Mouse (Mus musculus): Measurements from ENCODE around the gene Zfp148.
A peak's percentile ranks its signal among the peaks of the same experiment; 100 is the strongest.
"Not testable (repeated sequence)": the region's sequence is repeated elsewhere in the genome, so short reads cannot be mapped to it uniquely, and the experiment has no call there.

Gene Zfp148

GRCm38 (mm10) chr16:33381614-33382245 is 1.1 kb downstream of the Zfp148 start:
- DNase-seq (ENCODE audit: low spot score): no peak

DNA sequence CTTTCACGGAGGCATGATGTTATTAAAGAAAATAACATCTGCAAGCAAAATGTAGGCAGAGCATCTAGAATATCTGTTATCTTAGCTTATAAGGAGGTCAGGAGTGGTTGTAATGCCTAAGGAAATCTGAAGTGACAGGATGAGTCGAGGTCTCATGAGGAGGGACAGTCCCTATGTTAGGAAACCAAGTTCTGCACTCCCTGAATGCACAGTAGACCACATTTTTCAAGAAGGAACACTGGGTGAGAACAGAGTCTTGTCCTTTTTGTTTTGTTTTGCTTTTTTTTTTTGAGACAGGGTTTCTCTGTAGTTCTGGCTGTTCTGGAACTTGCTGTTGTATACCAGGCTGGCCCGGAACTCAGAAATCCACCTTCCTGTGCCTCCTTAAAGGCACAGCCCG is 1.7 kb downstream of the Zfp148 start:
- peak; percentile 5 for DNase-seq (ENCODE audit: low spot score)

DNA sequence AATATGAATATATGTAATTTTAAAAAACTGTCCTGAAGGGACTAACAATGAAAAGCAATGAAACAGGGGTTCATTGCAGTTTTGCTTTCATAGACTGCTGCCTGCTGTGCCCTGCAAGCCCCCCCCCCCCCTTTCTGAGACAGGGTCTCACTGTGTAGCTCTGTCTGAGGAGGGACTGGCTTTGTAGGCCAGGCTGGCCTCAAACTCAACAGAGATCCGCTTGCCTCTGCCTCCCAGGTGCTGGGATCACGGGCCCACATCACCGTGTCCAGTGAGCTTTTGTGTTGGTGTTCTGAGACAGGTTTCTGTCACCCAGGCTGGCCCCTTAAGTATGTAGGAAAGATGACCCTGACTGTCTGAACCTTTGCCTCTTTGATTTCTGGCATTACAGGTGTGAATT is 2.9 kb downstream of the Zfp148 start:
- DNase-seq (ENCODE audit: low spot score): no peak

DNA sequence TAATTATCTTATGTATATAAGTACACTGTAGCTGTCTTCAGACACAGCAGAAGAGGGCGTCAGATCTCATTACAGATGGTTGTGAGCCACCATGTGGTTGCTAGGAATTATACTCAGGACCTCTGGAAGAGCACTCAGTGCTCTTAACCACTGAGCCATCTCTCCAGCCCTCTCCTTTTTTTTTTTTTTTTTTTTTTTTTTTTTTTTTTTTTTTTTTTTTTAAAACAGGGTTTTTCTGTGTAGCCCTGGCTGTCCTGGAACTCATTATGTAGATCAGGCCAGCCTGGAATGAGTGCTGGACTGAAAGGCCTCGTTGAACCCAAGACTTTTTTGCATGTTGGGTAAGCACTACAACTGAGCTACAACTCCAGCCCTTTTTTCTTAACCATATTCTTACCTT is 3.4 kb downstream of the Zfp148 start:
- not testable (repeated sequence) for DNase-seq (ENCODE audit: low spot score)

DNA sequence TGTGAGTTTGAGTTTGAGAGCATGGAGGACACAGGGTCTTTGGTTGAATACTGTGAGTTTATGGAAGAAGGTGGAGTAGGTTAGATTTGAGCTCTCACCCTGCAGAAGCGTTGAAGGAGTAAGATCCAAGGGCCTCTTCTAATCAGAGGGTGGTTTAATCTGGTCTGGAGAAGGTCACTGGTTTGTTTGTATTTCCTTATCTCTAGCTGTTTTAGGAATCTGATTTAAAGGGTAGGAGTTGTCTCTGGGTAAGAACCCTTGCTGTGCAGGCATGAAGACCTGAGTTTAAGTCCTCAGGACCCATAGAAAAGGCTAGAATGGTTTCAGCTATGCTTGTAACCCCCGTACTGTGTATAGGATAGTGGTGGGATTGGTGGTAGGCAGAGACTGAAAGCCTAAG is 6.4 kb downstream of the Zfp148 start:
- DNase-seq (ENCODE audit: low spot score): no peak

DNA sequence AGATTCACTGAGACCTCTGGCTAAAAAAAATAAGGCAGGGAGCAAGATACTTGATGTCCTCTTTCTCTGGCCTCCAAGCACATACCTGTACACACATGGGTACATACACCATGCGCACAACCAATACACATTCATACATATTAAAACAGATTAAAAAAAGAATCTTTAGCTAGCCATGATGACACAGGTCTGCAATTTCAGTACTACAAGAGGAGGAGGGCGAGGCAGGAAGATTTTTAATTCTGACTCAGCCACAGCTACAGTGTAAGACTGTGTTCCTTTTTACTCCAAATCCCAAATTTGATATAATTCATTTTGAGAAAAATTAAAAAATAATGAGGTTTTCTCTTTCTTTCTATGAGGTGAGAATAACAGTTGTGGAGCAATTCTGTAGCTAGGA is 6.8 kb downstream of the Zfp148 start:
- no peak for DNase-seq (ENCODE audit: low spot score)

- peak; percentile 84 for DNase-seq (ENCODE audit: low spot score)
Observed at GRCm38 (mm10) chr16:33399913-33400782, 19.5 kb downstream of the Zfp148 start.

DNA sequence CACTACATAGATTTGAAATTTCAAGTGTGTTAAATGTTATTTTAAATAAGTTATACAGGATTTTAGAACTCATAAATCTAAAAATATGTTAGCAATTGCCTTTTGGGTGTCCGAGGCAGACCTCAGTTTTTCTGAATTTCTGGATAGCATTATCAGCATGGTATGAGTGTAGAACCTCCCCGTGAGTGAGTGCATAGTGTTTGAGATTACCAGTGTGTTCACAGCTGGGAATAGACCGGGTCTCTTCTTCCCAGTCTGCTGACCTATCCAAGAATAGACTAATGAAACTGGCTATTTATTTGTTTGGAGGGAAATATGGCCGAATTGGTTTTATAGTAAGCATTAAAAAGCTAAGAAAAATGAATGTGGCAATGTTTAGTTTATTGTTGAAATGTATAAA is 20.3 kb downstream of the Zfp148 start:
- DNase-seq (ENCODE audit: low spot score): no peak

- no peak for DNase-seq (ENCODE audit: low spot score)
Observed at GRCm38 (mm10) chr16:33403258-33403657, 22.6 kb downstream of the Zfp148 start.

DNA sequence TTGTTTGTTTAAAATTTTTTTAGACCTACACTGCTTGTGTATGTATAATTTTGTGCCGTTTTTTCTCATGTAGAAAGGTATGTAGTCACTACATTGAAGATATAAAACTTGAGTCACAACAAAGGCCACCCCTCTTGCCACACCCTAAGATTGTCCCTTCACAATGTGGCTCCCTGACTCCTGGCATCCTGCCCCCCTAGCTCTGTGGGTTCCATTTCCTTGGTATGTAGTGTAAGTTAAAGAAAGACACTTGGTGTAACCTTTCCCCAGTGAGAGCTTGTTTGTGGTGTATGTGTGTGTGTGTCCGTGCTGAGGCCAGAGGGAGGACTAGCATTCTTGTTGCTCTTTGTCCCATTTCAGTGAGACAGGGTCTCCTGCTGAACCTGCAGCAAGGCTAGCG is 23.4 kb downstream of the Zfp148 start:
- peak; percentile 22 for DNase-seq (ENCODE audit: low spot score)

GRCm38 (mm10) chr16:33405487-33405886 is 24.9 kb downstream of the Zfp148 start:
- DNase-seq (ENCODE audit: low spot score): no peak

GRCm38 (mm10) chr16:33410151-33410550 is 29.5 kb downstream of the Zfp148 start:
- DNase-seq (ENCODE audit: low spot score): no peak

GRCm38 (mm10) chr16:33410605-33411004 is 30.0 kb downstream of the Zfp148 start:
- no peak for DNase-seq (ENCODE audit: low spot score)

- no peak for DNase-seq (ENCODE audit: low spot score)
Observed at GRCm38 (mm10) chr16:33414191-33414590, 33.6 kb downstream of the Zfp148 start.

- DNase-seq (ENCODE audit: low spot score): no peak
Observed at GRCm38 (mm10) chr16:33415607-33416006, 35.0 kb downstream of the Zfp148 start.

DNA sequence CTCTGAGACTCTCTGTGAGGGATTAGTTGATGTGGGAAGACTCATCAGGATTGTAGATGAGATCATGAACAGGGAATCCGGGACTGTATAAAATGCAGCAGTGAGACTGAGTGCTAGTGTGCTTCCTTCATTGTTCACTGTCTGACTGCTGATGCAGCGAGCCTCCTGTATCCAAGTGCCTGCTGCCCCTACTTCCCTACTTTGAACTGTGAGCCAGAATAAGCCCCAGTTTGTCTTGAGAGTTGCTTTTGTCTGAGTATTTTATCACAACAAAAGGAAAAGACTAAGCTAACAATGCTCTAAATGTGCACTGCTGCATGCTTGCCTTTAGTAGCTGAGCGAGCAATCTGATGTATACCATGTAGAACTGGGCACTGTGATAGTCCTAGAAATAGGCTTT is 47.7 kb downstream of the Zfp148 start:
- DNase-seq (ENCODE audit: low spot score): no peak

DNA sequence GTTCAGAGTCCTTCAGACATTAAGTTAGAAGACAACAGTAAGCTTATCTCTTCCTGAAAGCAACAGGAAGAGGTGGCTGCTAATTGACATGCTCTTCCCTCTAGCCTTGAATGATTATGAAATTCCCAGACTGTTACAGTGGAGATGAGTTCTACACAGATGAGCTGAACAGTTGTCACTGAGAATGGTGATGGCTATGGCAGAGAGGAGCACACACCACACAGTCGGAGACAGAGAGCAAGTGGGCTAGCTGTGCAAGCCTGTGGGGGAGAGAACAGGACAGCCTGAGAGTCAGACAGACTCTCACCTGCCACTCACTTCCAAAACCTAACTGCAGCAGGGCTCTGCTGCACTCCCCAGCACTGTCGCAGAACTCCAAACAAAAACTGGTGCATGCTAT is 51.0 kb downstream of the Zfp148 start:
- no peak for DNase-seq (ENCODE audit: low spot score)

- DNase-seq (ENCODE audit: low spot score): no peak
Observed at GRCm38 (mm10) chr16:33441065-33441464, 60.4 kb downstream of the Zfp148 start.

DNA sequence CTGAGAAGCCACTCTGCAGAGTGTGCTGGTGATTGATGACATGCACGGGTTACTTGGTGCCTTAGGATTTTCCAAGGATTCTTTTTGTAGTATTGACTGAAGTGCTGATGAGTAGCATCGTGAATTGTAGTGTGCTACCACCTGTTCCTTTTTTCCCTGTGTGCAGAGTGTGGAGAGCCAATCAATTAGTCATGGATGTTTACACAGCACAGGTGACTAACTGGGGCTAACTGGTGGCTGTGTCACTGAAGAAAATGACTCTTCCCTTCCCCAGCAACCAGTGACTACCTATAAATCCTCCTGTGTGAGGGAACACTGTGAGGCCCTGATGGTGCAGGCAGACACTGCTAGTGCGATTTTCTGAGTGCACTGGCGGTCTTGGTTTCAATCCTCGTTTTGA is 66.2 kb downstream of the Zfp148 start:
- no peak for DNase-seq (ENCODE audit: low spot score)

DNA sequence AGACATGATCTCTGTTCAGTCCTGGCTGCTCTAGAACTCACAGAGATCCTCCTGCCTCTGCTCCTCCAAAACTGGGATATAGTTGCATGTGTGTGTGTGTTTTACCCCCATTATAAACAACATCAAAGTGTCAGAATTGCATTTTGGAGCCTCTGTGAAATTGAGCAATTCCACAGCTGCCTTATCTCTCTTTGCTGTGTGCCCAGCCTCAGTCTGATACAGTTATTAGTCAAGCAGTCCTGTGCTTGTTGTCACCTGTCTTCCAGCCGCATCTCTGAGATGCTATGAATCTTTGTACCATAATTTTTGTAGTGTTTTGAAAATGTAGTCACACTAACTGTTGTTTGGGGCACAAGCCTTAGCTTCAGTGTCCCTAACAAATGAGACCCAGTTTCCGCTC is 73.2 kb downstream of the Zfp148 start:
- DNase-seq (ENCODE audit: low spot score): no peak

DNA sequence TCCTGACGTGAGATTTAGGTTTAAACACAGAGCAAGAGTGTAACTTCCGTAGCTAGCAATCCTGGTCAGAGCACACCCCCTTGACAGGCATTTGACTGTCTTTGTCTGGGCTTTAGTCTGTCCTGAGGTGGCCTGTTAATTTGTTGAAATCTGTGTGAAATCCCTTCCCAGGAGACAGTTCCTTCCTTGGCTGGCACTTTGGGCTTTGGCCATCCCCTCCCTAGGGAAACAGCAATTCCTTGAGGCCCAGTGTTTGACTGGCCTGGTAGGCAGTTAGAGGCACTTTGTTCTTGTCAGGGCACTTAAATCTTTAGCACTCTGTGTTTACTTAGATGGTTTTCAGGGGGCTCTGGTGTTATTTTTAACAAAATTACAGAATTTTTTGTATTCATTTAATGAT is 73.7 kb downstream of the Zfp148 start:
- no peak for DNase-seq (ENCODE audit: low spot score)

DNA sequence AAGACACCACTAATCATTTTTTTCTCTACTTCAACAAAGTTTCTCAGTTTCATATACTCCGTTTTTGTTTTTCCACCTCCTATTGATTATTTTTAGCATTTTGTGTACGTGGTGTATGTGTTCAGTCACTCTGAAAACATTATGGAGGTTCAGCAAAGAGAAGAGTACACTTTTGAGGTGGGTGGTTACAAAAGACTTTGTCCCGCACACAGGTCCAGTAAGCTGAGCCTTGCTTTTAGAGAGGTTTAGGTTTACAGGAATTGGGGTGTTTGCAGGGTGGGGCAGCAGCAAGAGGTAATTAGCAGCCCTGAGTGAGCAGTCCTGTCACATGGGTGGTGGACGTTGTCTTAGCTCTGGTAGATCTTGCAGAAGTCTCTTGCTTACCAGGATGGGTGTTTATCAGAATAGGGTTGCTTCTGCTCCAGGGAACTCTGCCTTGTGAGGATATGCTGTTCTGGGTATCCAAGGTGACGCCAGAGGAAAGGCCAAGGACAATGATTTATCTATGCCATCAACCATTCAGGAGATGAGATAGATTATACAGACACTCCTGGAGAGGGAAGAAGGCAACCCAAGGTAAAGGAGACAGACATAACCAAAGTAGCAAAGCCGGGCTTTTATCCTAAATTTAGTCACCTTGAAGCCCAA is 74.8 kb downstream of the Zfp148 start:
- no peak for DNase-seq (ENCODE audit: low spot score)

- DNase-seq (ENCODE audit: low spot score): no peak
Observed at GRCm38 (mm10) chr16:33459101-33459500, 78.5 kb downstream of the Zfp148 start.

All from T-cell, adult 2 months (primary cell).